22 mouse cellular contexts compared by ENCODE assay signal in the genomic region with DNA sequence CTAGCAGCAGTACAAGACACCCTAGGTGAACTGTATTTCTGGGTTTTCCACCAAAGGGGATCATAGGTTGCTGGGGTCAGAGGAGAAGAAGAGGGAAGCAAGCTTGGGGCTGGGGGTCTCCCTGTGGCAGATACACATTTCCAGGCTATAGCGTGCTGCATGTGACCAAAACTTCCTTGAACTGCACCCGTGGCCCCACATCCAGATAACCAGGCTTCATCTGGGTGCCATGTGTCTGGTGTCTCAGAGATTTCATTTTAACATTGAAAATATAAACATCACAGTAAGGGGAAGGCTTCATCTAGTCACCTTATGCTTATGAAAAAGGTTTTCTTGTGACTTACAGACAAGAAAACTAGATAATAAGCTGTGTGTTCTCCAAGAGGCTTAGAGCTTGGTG.
DNase-seq lines count a peak whose midpoint lies in the region; ATAC-seq and TF ChIP-seq lines count a peak whose summit lies in the region.
"Had no signal": no experiment of that assay in that cellular context is flagged by ENCODE, and none has a peak within 500 bp of the region (broad histone marks: within the 10 kb centered on the region; RNA-seq: fewer than 3 reads in every experiment).

No protein-coding gene starts in this region.

- H3K36me3 ChIP-seq in embryonic facial prominence, embryonic 13.5 days, result no peaks in the 10 kb centered on the region
- H3K36me3 ChIP-seq in liver, postnatal 0 days (replicated peaks; ENCODE audit: insufficient read depth, low read length), result no peaks in the 10 kb centered on the region
- H3K36me3 ChIP-seq: forebrain, embryonic 12.5 days; kidney, embryonic 15.5 days; midbrain, embryonic 13.5 days; neural tube, embryonic 12.5 days; stomach, embryonic 15.5 days had no signal

- peaks cover 44% of the 10 kb centered on the region for H3K4me1 ChIP-seq in embryonic facial prominence, embryonic 13.5 days
- peaks cover 24% of the 10 kb centered on the region for H3K4me1 ChIP-seq in liver, postnatal 0 days (ENCODE audit: insufficient read depth)

- TF ChIP-seq EP300 in liver, postnatal 0 days (IDR thresholded peaks at IDR 0.05; ENCODE audit: low read depth), result no peak

- H3K4me3 ChIP-seq in embryonic facial prominence, embryonic 13.5 days, result no peak overlapping the region
- H3K4me3 ChIP-seq in liver, postnatal 0 days (ENCODE audit: low read depth, low read length), result no peak overlapping the region
- H3K4me3 ChIP-seq: forebrain, embryonic 12.5 days; kidney, embryonic 15.5 days; midbrain, embryonic 13.5 days; neural tube, embryonic 12.5 days; stomach, embryonic 15.5 days had no signal

- no peak overlapping the region for H3K9ac ChIP-seq in embryonic facial prominence, embryonic 13.5 days
- no peak overlapping the region for H3K9ac ChIP-seq in liver, postnatal 0 days (replicated peaks)
- H3K9ac ChIP-seq: forebrain, embryonic 12.5 days; midbrain, embryonic 13.5 days; neural tube, embryonic 12.5 days; stomach, embryonic 15.5 days had no signal

- H3K27me3 ChIP-seq in embryonic facial prominence, embryonic 13.5 days, result peaks cover 8% of the 10 kb centered on the region
- H3K27me3 ChIP-seq in liver, postnatal 0 days (ENCODE audit: insufficient read depth, low read length), result no peaks in the 10 kb centered on the region
- H3K27me3 ChIP-seq: stomach, embryonic 15.5 days had no signal

- DNase-seq in c-Kit-positive CD71-positive TER-119-negative erythroid progenitor cells, embryonic 14.5 days (ENCODE audit: low read depth), result peak; percentile 57
- peak; percentile 30 for DNase-seq in liver
- DNase-seq in liver, postnatal 0 days, result no peak
- DNase-seq in spleen, adult 12 weeks (ENCODE audit: low spot score), result no peak
- no peak for DNase-seq in thymus, postnatal 25 days
- DNase-seq in cerebellum, adult 11-12 months, result no peak
- DNase-seq: adrenal gland, postnatal 10 days; cerebellum, adult 9-10 months; kidney, adult 11 months; kidney, postnatal 36 days; layer of hippocampus, adult 9-11 months; lung, adult 18-20 months; right cerebral cortex, postnatal 25 days; thymus, adult 18-20 months; thymus, postnatal 4 days had no signal

- TF ChIP-seq CTCF in liver, postnatal 0 days (IDR thresholded peaks at IDR 0.05; ENCODE audit: low read depth), result no peak

- H3K9me3 ChIP-seq in embryonic facial prominence, embryonic 13.5 days, result no peaks in the 10 kb centered on the region
- no peaks in the 10 kb centered on the region for H3K9me3 ChIP-seq in liver, postnatal 0 days (ENCODE audit: low read length)
- H3K9me3 ChIP-seq: forebrain, embryonic 12.5 days; kidney, embryonic 15.5 days; midbrain, embryonic 13.5 days; neural tube, embryonic 12.5 days; stomach, embryonic 15.5 days had no signal

- ATAC-seq in embryonic facial prominence, embryonic 13.5 days (ENCODE audit: insufficient number of reproducible peaks, insufficient read depth, low FRiP score, low TSS enrichment, low read depth), result no peak
- ATAC-seq in liver, postnatal 0 days, result 0 out of 2 replicates have a peak, but pooled peaks have one; percentile 34
- ATAC-seq: midbrain, embryonic 13.5 days had no signal

- no peak overlapping the region for H3K4me2 ChIP-seq in embryonic facial prominence, embryonic 13.5 days
- no peak overlapping the region for H3K4me2 ChIP-seq in liver, postnatal 0 days (ENCODE audit: low read depth, low read length)
- H3K4me2 ChIP-seq: forebrain, embryonic 12.5 days; heart, embryonic 11.5 days; midbrain, embryonic 13.5 days; neural tube, embryonic 12.5 days; stomach, embryonic 15.5 days had no signal

- 54% methylated on average over 2 of the region's 2 CpGs for WGBS in embryonic facial prominence, embryonic 13.5 days
- WGBS in liver, postnatal 0 days (ENCODE audit: insufficient replicate concordance), result 41% methylated on average over 2 of the region's 2 CpGs

- 0 out of 2 replicates have a peak overlapping the region, but pooled peaks have one; percentile 16 for H3K27ac ChIP-seq in embryonic facial prominence, embryonic 13.5 days
- no peak overlapping the region for H3K27ac ChIP-seq in liver, postnatal 0 days (ENCODE audit: low read depth)
- H3K27ac ChIP-seq: midbrain, embryonic 13.5 days; stomach, embryonic 15.5 days had no signal

Comparison
In these comparisons a context has a peak if more than half of its experiments do, and no peak if none do; other contexts are left out.
1. DNase-seq: peak in c-Kit-positive CD71-positive TER-119-negative erythroid progenitor cells, embryonic 14.5 days (single experiment) and liver (single experiment); none in liver, postnatal 0 days (single experiment), spleen, adult 12 weeks (single experiment), thymus, postnatal 25 days (single experiment) and cerebellum, adult 11-12 months (single experiment).